Mouse (Mus musculus) erythroblast, embryonic 14.5 days (primary cell): Measurements from ENCODE around the gene Gm9844. TPM values are rescaled to one million over a fixed set of nuclear protein-coding genes. Genes with fewer than 3 reads are reported as not detected.

Experiments used
- H3K27me3 ChIP-seq: 2 replicates; pipeline ENCODE4 v1.6.1; 2012; ENCODE audit warnings: inconsistent platforms; ENCODE audit not compliant: control insufficient read depth
- H3K36me3 ChIP-seq: 2 replicates; pipeline ENCODE4 v1.6.1; 2012; ENCODE audit warnings: mild to moderate bottlenecking, inconsistent platforms; ENCODE audit not compliant: control insufficient read depth
- H3K4me1 ChIP-seq: 2 replicates; pipeline ENCODE4 v1.6.1; 2012; ENCODE audit warnings: inconsistent platforms; ENCODE audit not compliant: control insufficient read depth
- H3K4me3 ChIP-seq: replicated peaks from 2 replicates; pipeline ENCODE3; 2012; ENCODE audit warnings: moderate library complexity, mild to moderate bottlenecking, inconsistent platforms
- H3K9me3 ChIP-seq: 2 replicates; pipeline ENCODE4 v1.6.1; 2012; ENCODE audit warnings: low read length, inconsistent platforms, mixed read lengths; ENCODE audit not compliant: control insufficient read depth
- GATA1 ChIP-seq: IDR thresholded peaks from 2 replicates; pipeline ENCODE4 v1.6.1; 2012; ENCODE audit warnings: low read length, inconsistent platforms, mixed read lengths
- TAL1 ChIP-seq: IDR thresholded peaks from 3 replicates; pipeline ENCODE4 v1.6.1; 2012; ENCODE audit warnings: low read length, inconsistent platforms, mixed read lengths
- polyA plus RNA-seq: library from polyadenylated mRNA; stranded (reverse); fragments of >175 nt; gene quantifications from 2 replicates; pipeline ENCODE4 v1.2.3, GENCODE M21; 2012

The Gm9844 gene
- polyA plus RNA-seq, 1 experiment, result 6.9 TPM

GRCm38 (mm10) chr7:24859234-24859633 lies 2.8 kb upstream of the Gm9844 start:
- Histone ChIP-seq H3K4me3 (peak overlapping the region; percentile 41), H3K36me3 (peaks cover 14% of the 10 kb centered on the region), H3K9me3 (peaks cover 9% of the 10 kb centered on the region), H3K27me3 (peaks cover 4% of the 10 kb centered on the region), H3K4me1 (peaks cover 81% of the 10 kb centered on the region)
- peak; percentile 91 for TF ChIP-seq GATA1
- TF ChIP-seq TAL1, result peak; percentile 88

GRCm38 (mm10) chr7:24862853-24863252 lies 840 bp downstream of the Gm9844 start:
- H3K36me3 ChIP-seq, result peaks cover 3% of the 10 kb centered on the region; the same call in 1 of the 2 replicates
- H3K27me3 ChIP-seq, result peaks cover 32% of the 10 kb centered on the region
- TF ChIP-seq TAL1, result no peak
- TF ChIP-seq GATA1, result no peak
- H3K9me3 ChIP-seq, result peaks cover 4% of the 10 kb centered on the region
- H3K4me1 ChIP-seq, result peaks cover 61% of the 10 kb centered on the region
- H3K4me3 ChIP-seq, result no peak overlapping the region

GRCm38 (mm10) chr7:24864156-24864555 lies 2.1 kb downstream of the Gm9844 start:
- Histone ChIP-seq H3K36me3 (peaks cover 3% of the 10 kb centered on the region; the same call in 1 of the 2 replicates), H3K4me1 (peaks cover 48% of the 10 kb centered on the region), H3K27me3 (peaks cover 44% of the 10 kb centered on the region), H3K9me3 (peaks cover 4% of the 10 kb centered on the region), H3K4me3 (no peak overlapping the region)
- TF ChIP-seq GATA1 (no peak), TAL1 (no peak)

- Histone ChIP-seq H3K4me1 (peaks cover 19% of the 10 kb centered on the region), H3K36me3 (no peaks in the 10 kb centered on the region), H3K4me3 (no peak overlapping the region), H3K9me3 (peaks cover 10% of the 10 kb centered on the region), H3K27me3 (peaks cover 73% of the 10 kb centered on the region)
- TF ChIP-seq TAL1 (no peak), GATA1 (no peak)
Observed at GRCm38 (mm10) chr7:24869080-24869479, 7.1 kb downstream of the Gm9844 start.

- peaks cover 14% of the 10 kb centered on the region for H3K4me1 ChIP-seq
- no peak within 1 kb of the TSS for H3K4me3 ChIP-seq
- peaks cover 70% of the 10 kb centered on the region for H3K27me3 ChIP-seq
- peaks cover 10% of the 10 kb centered on the region for H3K9me3 ChIP-seq
- TF ChIP-seq TAL1, result no peak
- TF ChIP-seq GATA1, result no peak
- H3K36me3 ChIP-seq, result no peaks in the 10 kb centered on the region
Observed at GRCm38 (mm10) chr7:24869532-24870165, 7.6 kb downstream of the Gm9844 start, which contains the start of the genes Lypd4 and Dmrtc2. Gene Lypd4, minus strand, starts transcription at chr7:24869941. Gene Dmrtc2, plus strand, starts transcription at chr7:24870057.

- TF ChIP-seq TAL1, result no peak
- no peak for TF ChIP-seq GATA1
- H3K27me3 ChIP-seq, result peaks cover 31% of the 10 kb centered on the region
- peaks cover 7% of the 10 kb centered on the region for H3K4me1 ChIP-seq
- no peak overlapping the region for H3K4me3 ChIP-seq
- H3K36me3 ChIP-seq, result no peaks in the 10 kb centered on the region
- no peaks in the 10 kb centered on the region for H3K9me3 ChIP-seq
Observed at GRCm38 (mm10) chr7:24877588-24877987, 15.6 kb downstream of the Gm9844 start.

- H3K9me3 ChIP-seq, result no peaks in the 10 kb centered on the region
- H3K4me1 ChIP-seq, result peaks cover 19% of the 10 kb centered on the region
- H3K4me3 ChIP-seq, result no peak overlapping the region
- peaks cover 24% of the 10 kb centered on the region for H3K27me3 ChIP-seq
- TF ChIP-seq TAL1 (no peak), GATA1 (no peak)
- H3K36me3 ChIP-seq, result no peaks in the 10 kb centered on the region
Observed at GRCm38 (mm10) chr7:24879620-24880019, 17.6 kb downstream of the Gm9844 start.

- no peak overlapping the region for H3K4me3 ChIP-seq
- H3K4me1 ChIP-seq, result peaks cover 47% of the 10 kb centered on the region
- peaks cover 30% of the 10 kb centered on the region for H3K36me3 ChIP-seq
- H3K27me3 ChIP-seq, result peaks cover 8% of the 10 kb centered on the region
- no peak for TF ChIP-seq GATA1
- no peak for TF ChIP-seq TAL1
- no peaks in the 10 kb centered on the region for H3K9me3 ChIP-seq
Observed at GRCm38 (mm10) chr7:24882416-24883199, 20.6 kb downstream of the Gm9844 start.

- peaks cover 44% of the 10 kb centered on the region for H3K36me3 ChIP-seq
- TF ChIP-seq TAL1 (no peak), GATA1 (peak; percentile 5; the same call in 1 of the 2 replicates)
- peak within 1 kb of the TSS; percentile 90 for H3K4me3 ChIP-seq
- H3K4me1 ChIP-seq, result peaks cover 49% of the 10 kb centered on the region
- no peaks in the 10 kb centered on the region; the same call in 1 of the 2 replicates for H3K27me3 ChIP-seq
- H3K9me3 ChIP-seq, result no peaks in the 10 kb centered on the region
Observed at GRCm38 (mm10) chr7:24883896-24884692, 22.1 kb downstream of the Gm9844 start, which contains the start of gene Rps19. Gene Rps19, plus strand, starts transcription at chr7:24884371.
